23 mouse cellular contexts compared by ENCODE assay signal in genomic region chr8:10719411-10719810, GRCm38 (mm10).
"Had no signal": no experiment of that assay in that cellular context is flagged by ENCODE, and none has a peak within 500 bp of the region (broad histone marks: within the 10 kb centered on the region; RNA-seq: fewer than 3 reads in every experiment).

No protein-coding gene starts in this region.

- H3K9ac ChIP-seq: liver, embryonic 15.5 days; liver, postnatal 0 days; lung, embryonic 15.5 days; midbrain, embryonic 13.5 days; midbrain, embryonic 15.5 days; neural tube, embryonic 13.5 days; neural tube, embryonic 15.5 days; stomach, embryonic 15.5 days had no signal

- H3K4me2 ChIP-seq: liver, embryonic 15.5 days; lung, embryonic 15.5 days; midbrain, embryonic 11.5 days; midbrain, embryonic 13.5 days; midbrain, embryonic 15.5 days; neural tube, embryonic 13.5 days; neural tube, embryonic 15.5 days; stomach, embryonic 15.5 days had no signal

- H3K36me3 ChIP-seq: liver, embryonic 15.5 days; lung, embryonic 15.5 days; midbrain, embryonic 13.5 days; midbrain, embryonic 15.5 days; neural tube, embryonic 13.5 days; neural tube, embryonic 15.5 days; stomach, embryonic 15.5 days had no signal

- H3K4me3 ChIP-seq: liver, embryonic 15.5 days; lung, embryonic 15.5 days; midbrain, embryonic 13.5 days; midbrain, embryonic 15.5 days; myocyte; neural tube, embryonic 13.5 days; neural tube, embryonic 15.5 days; stomach, embryonic 15.5 days had no signal

- H3K4me1 ChIP-seq: liver, embryonic 15.5 days; lung, embryonic 15.5 days; stomach, embryonic 15.5 days had no signal

- H3K9me3 ChIP-seq: liver, embryonic 15.5 days; lung, embryonic 15.5 days; midbrain, embryonic 13.5 days; midbrain, embryonic 15.5 days; neural tube, embryonic 13.5 days; neural tube, embryonic 15.5 days; stomach, embryonic 15.5 days had no signal

- H3K27me3 ChIP-seq: liver, embryonic 15.5 days; lung, embryonic 15.5 days; midbrain, embryonic 13.5 days; midbrain, embryonic 15.5 days; neural tube, embryonic 13.5 days; neural tube, embryonic 15.5 days; stomach, embryonic 15.5 days had no signal

- DNase-seq: liver, postnatal 0 days; lung, adult 2 months; lung, postnatal 14 days; lung, postnatal 36 days; retina, postnatal 1 day; right cerebral cortex, adult 18-20 months; right cerebral cortex, postnatal 25 days; right cerebral cortex, postnatal 4 days; thymus, adult 2 months; thymus, postnatal 25 days; thymus, postnatal 4 days had no signal

- ATAC-seq: liver, postnatal 0 days; lung, postnatal 0 days; midbrain, embryonic 13.5 days; midbrain, embryonic 15.5 days had no signal

- H3K27ac ChIP-seq: liver, embryonic 15.5 days; lung, embryonic 15.5 days; macrophage; midbrain, embryonic 13.5 days; midbrain, embryonic 15.5 days; neural tube, embryonic 13.5 days; neural tube, embryonic 15.5 days; stomach, embryonic 15.5 days; stomach, postnatal 0 days had no signal
